Mouse (Mus musculus): ENCODE data around the gene Sdhaf4.
"Not testable (repeated sequence)": the region's sequence is repeated elsewhere in the genome, so short reads cannot be mapped to it uniquely, and the experiment has no call there.

The Sdhaf4 gene

DNA sequence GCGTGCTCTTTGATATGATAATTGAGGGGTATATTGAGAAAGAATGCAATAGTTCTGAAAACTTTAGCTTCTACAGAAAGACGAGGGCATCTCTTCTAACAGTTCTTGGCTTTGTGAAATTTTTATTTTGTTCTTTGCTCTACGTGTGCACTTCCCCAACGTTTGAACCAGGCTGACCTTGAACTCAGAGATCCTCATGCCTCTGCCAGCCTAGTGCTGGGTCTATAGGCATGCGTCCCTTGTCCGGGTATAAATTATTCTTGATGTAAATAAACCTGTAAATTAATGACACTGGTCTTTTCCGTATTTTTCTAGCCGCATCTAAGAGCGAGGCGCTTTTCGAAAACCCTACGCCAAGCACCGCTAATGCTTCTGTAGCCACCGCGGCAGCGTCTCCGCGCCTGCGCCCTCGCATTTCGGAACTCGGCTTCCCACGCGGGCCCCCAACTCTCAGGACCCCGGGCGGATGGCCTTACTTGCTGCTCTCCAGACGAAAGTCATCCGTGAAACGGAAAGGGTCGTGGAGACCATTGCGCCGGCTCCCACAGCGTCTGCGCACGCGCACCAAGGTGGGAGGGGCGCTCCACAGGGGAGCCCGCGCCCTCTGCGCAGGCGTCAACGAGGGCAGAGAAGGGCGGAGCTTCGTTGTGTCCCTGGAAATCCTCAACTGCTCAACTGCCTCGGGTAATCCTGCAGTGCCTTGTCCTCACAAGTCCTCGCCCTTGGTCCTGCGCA, at the start of gene Sdhaf4:
Gene Sdhaf4, minus strand, starts transcription at position 587 of the 735 bp plus-strand sequence.
- DNase-seq (ENCODE audit: low spot score in 2 of 2) = peak; percentile 89 to 96

DNA sequence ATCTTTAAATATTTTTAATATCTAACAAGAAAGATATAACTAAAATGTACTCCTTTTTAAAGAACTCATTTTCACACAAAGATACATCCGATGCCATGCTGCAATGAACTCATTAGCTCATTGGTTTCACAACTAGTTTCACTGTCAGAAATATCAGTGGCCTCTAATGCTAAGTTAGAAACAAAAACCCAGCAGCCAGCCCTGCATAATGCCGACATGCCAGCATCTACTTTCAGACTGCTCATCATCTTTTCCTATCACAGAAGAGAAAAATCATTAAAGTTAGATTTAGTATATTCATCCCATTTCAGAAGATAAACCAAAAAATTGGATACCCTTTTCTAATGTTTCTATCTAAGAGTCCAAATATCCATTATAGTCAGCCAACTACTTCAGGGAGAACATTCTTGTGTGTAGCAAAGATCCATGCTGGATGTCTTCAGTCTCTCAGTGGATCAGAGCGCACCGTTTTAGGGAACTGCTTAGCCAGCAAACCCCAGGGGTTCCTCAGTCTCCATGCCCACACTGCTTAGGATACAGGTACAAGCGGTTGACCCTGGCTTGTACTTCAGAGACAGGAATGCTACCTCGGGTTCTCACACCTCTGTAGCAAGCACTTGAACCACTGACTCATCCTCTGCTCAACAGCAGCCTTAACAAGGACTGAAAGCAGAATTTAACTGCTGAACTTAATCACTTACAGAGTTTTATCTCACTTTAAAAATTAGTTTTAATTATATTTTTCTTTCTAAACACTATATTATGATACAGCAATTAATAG, 41.5 kb upstream of the Sdhaf4 start:
- no peak for DNase-seq (ENCODE audit: low spot score in 2 of 2)

DNA sequence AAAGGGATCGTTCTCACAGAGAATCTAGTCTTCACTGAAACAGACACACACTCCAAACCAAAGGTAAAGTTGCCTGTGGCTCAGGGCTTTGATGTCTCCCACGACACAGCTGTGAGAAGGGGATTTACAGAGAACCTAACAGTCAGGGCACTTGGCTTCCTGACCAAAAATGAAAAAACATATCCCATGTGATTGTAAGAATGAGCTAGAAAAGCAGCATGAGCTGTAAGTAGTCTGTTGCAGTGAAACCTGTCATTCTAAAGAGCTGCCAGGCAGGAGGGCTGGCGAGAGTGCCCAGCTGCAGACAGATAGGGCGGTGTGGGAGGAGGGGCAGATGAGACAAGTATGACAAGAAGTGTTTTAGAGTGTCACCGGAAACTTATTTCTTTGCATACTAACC, 40.2 kb upstream of the Sdhaf4 start:
- no peak for DNase-seq (ENCODE audit: low spot score in 2 of 2)

- DNase-seq (ENCODE audit: low spot score in 2 of 2) = no peak
Observed at GRCm38 (mm10) chr1:24043007-24043406, 37.6 kb upstream of the Sdhaf4 start.

GRCm38 (mm10) chr1:24033759-24034423, 28.4 kb upstream of the Sdhaf4 start:
- DNase-seq (ENCODE audit: low spot score in 2 of 2) = no peak

GRCm38 (mm10) chr1:24010821-24011220, 5.4 kb upstream of the Sdhaf4 start:
- peak in 1 of 2 experiments; percentile 43 for DNase-seq (ENCODE audit: low spot score in 2 of 2)

DNA sequence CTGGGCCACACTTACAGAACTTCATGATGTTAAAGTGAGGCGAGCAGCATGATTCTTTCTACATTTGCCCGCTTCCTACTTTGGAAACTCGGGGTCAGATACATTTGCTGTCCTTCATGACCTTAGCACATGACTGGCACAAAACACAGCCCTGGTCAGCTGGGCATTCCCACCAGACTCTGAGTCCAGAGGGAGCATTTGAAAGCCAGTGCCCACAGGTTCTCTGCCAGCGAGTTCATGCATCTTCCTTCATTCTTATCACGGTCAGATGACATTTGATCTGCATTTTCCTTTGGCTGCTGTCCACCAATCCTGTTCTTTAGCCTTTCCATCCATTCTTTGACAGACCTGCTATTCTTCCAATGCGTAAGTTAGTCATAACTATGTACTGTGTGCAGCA, 4.6 kb upstream of the Sdhaf4 start:
- DNase-seq (ENCODE audit: low spot score in 2 of 2) = peak in 1 of 2 experiments; percentile 33

DNA sequence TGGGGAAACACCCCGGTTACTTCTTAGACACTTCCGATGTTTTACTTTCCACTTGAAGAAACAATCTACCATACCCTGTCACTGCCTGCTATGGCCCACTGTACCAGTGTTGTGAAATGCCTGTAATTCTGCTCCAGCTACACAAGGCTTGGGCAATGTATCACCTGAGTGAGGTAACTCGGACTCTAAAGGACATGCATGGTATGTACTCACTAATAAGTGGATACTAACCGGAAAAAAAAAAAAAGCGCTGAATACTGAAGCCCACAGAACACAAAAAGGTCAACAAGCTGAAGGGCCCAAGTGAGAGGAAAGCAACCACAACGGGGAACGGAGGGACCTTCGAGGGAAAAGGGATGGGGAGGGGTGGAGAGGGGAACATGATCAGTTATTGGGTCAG, 2.2 kb upstream of the Sdhaf4 start:
- no peak for DNase-seq (ENCODE audit: low spot score in 2 of 2)

DNA sequence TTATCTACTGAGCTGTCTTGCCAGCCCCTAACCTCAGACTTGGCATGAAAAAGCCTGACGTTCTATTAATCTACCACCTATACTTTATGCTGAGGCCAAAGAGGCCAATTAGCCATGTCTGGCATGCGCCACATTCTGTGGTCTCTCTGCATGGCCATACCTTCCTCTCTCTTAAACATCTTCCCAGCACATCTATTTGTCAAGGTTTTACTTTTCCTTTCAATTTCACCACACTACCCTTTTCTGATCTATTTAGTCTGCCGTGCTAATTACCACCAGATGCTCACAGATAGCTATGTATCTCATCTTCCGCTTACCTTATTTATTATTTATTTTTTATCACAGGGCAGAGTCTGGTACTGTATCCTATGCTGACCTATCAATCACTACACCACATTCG, 6.1 kb downstream of the Sdhaf4 start:
- no peak for DNase-seq (ENCODE audit: low spot score in 2 of 2)

GRCm38 (mm10) chr1:23998866-23999265, 6.6 kb downstream of the Sdhaf4 start:
- peak in 1 of 2 experiments; percentile 50 for DNase-seq (ENCODE audit: low spot score in 2 of 2)

DNA sequence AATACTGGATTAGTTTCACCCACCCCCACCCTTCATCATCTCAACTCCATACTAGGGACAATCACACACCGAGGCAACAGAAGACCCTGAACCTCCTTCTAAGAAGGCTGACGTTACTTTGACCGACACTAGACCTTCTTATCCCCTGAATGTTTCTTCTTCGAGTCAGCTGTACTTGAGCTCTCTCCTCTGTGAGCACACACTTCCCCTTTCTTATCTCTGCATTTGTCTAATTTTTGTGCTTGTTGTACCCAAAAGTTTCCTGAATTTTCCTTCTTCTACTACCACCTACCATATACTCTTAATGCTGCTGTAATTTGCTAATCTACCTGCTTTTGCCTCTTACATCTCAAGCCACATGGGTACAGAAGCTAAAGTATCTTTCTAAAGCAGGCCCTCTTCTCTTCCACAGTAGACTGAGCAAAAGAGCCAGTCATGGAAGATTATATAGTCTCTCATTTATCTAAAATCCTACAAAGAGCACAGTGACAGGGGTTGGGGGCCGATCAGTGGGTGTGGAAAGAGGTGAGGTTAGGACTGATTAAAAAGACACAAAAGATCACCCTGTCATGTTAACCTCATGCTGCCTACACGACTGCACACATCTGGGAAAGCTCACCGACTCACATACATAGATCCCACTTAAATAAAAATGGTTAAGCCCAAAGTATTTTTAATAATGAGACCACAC, 7.2 kb downstream of the Sdhaf4 start:
- peak in 1 of 2 experiments; percentile 22 for DNase-seq (ENCODE audit: low spot score in 2 of 2)

- DNase-seq (ENCODE audit: low spot score in 2 of 2) = peak in 1 of 2 experiments; percentile 58
Observed at GRCm38 (mm10) chr1:23997493-23997892, 8.0 kb downstream of the Sdhaf4 start.

DNA sequence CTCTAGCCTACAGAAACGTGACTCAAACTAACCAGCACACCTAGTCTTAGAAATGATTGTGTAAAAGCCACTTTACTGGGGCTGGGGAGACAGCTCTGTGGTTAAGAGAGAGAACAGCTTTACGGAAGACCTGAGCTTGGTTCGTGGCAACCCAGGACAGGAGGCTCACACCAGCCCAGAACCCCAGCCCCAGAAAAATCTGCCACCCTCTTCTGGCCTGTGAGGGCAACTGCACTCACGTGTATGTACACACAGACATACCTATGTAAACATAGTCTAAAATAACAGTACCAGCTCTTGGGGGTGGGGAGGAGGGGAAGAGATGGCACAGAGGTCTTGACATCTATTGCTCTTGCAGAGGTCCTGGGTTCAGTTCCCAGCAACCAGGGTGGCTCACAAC, 10.0 kb downstream of the Sdhaf4 start:
- DNase-seq (ENCODE audit: low spot score in 2 of 2) = peak in 1 of 2 experiments; percentile 28

- no peak for DNase-seq (ENCODE audit: low spot score in 2 of 2)
Observed at GRCm38 (mm10) chr1:23983118-23983517, 22.3 kb downstream of the Sdhaf4 start.

DNA sequence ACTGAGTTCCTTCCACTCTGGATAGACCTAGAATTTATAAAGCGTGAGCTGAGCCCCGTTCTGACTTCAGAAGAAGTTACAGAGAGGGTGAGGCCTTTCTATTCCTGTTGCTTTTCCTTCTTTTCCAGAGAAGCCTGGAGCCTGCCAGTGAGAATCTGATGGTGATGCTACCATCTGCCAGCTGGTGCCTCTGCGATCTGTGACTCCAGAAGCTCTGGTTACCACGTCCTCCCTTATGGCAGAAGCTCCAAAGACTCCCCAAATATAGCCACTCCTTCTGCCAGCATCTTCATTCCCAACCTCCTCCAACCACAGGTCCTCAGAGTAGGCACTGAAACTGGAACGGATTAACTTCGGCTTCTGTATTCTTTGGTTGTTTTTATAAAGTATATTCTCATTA, 27.2 kb downstream of the Sdhaf4 start:
- DNase-seq (ENCODE audit: low spot score in 2 of 2) = no peak

- not testable (repeated sequence) for DNase-seq (ENCODE audit: low spot score in 2 of 2)
Observed at GRCm38 (mm10) chr1:23971159-23971558, 34.3 kb downstream of the Sdhaf4 start.

DNA sequence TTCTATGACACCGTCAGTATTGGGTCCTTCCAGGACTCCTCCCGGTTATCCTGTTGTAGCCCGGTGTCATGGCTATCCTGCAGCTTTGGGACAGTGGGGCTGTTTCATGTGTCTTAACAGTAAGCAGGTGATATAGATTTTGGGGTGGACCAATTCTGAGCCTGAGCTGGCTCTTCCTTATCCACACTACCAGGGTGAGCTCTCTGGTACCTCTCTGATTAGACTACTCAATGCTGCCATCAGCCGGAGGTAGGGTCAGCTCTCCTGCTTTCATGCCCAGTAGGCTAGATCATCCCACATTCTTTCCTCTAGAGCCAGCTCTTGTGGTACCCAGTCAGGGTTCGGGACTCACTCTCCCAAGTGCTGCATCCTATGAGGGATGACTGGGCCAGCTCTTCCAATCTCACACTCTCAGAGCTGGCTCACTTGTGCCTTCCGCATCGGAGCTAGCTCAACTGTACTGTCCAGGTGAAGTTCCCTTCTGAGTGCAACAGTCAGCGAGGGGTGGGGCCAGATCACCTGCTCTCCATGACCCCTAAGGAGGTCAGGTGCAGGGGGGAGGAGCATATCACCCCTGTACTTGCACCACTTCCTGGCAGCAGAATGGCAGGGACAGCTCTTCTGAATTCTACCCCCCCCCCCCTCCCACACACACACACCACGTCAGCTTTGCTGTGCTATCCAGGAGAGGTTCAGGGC, 37.3 kb downstream of the Sdhaf4 start:
- DNase-seq (ENCODE audit: low spot score in 2 of 2) = no peak

DNA sequence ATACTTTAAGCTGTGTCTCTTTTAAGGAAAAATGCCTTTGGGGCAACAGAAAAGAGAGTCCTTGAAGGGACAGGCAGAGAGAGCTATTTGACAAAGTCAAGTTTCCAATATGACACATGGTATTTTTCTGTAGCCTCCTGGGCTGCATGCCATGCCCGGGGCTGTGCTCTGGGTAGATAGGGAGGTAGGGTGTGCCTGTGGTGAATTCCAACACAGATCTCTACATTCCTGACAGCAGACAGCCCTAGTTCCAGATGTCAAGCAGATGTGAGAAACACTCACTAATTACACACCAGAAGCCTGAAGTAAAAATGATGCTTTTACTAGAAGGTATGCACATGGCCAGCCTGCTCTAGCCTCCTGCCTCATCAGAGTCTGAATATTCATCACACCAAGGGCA, 39.2 kb downstream of the Sdhaf4 start:
- DNase-seq (ENCODE audit: low spot score in 2 of 2) = peak; percentile 78 to 81

- no peak for DNase-seq (ENCODE audit: low spot score in 2 of 2)
Observed at GRCm38 (mm10) chr1:23959415-23959732, 46.1 kb downstream of the Sdhaf4 start.

GRCm38 (mm10) chr1:23958668-23959414, 46.6 kb downstream of the Sdhaf4 start:
- DNase-seq (ENCODE audit: low spot score in 2 of 2) = no peak

DNA sequence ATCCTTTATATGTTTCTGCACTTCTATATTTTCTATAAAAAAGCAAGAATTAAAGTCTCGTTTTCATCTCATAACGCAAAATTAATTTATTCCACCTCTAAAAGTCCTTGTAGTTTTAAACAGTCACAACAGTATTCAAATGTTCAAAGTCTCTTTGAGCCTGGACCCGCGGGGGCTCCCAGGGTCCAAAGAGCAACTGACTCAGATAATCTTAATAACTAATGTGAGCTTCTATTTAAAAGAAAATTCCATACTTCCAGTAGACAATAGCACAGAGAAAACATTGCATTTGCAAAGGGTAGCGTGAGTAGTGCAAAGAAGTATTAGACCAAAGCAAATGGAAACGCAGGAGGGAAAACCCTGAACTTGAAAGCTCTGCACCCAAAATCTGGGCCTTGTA, 47.4 kb downstream of the Sdhaf4 start:
- no peak for DNase-seq (ENCODE audit: low spot score in 2 of 2)

Data from spleen, postnatal 4 days (tissue).